Mouse (Mus musculus) G1E (cell line): Measurements from ENCODE around the gene Acot5. TPM values are rescaled to one million over a fixed set of nuclear protein-coding genes. Genes with fewer than 3 reads are reported as not detected.
"Not testable (repeated sequence)": the region's sequence is repeated elsewhere in the genome, so short reads cannot be mapped to it uniquely, and the experiment has no call there.

Experiments used
- ATAC-seq: 2 replicates; pipeline ENCODE4 v1.8.0; 2016; ENCODE audit warnings: mild to moderate bottlenecking; ENCODE audit not compliant: insufficient number of reproducible peaks, poor library complexity, low FRiP score, severe bottlenecking; ENCODE audit errors: extremely low read depth
- DNase-seq: peaks from one replicate; pipeline ENCODE4 v3.0.0; 2012; ENCODE audit warnings: low spot score
- H3K27me3 ChIP-seq: 2 replicates; pipeline ENCODE4 v1.6.1; 2012; ENCODE audit warnings: mild to moderate bottlenecking, low read length, inconsistent platforms; ENCODE audit not compliant: insufficient read depth
- H3K36me3 ChIP-seq: replicated peaks from 2 replicates; pipeline ENCODE3; 2012; ENCODE audit warnings: mild to moderate bottlenecking, inconsistent platforms
- H3K4me1 ChIP-seq: 2 replicates; pipeline ENCODE4 v1.6.1; 2012; ENCODE audit warnings: low read depth, low read length, inconsistent platforms, mixed read lengths; ENCODE audit not compliant: insufficient read depth
- H3K4me3 ChIP-seq: 2 replicates; pipeline ENCODE4 v1.5.1; 2012; ENCODE audit warnings: low read depth, mild to moderate bottlenecking, inconsistent platforms, low read length, moderate library complexity, mixed read lengths
- H3K9me3 ChIP-seq: replicated peaks from 2 replicates; pipeline ENCODE4 v1.6.1; 2012; ENCODE audit warnings: inconsistent platforms
- CTCF ChIP-seq: IDR thresholded peaks from 2 replicates; pipeline ENCODE4 v1.5.1; 2012; ENCODE audit warnings: low read depth, low read length, inconsistent platforms, mixed read lengths
- GATA1 ChIP-seq: IDR thresholded peaks from 2 replicates; pipeline ENCODE4 v1.6.1; 2012; ENCODE audit warnings: borderline replicate concordance, low read length, inconsistent platforms, mixed read lengths
- GATA2 ChIP-seq: IDR thresholded peaks from 2 replicates; pipeline ENCODE4 v1.6.1; 2012; ENCODE audit warnings: low read depth, low read length, inconsistent platforms, borderline replicate concordance
- POLR2AphosphoS5 ChIP-seq: IDR thresholded peaks from 2 replicates; pipeline ENCODE4 v1.6.1; 2012; ENCODE audit warnings: low read depth, low read length, inconsistent platforms; ENCODE audit not compliant: insufficient replicate concordance
- TAL1 ChIP-seq: conservative IDR thresholded peaks from 2 replicates; pipeline ENCODE4 v1.6.1; 2012; ENCODE audit warnings: low read depth, low read length, inconsistent platforms, mixed read lengths
- polyA plus RNA-seq: library from polyadenylated mRNA; stranded (reverse); fragments of >175 nt; gene quantifications from 2 replicates; pipeline ENCODE4 v1.2.3, GENCODE M21; 2012
- total RNA-seq, 2 experiments: library from RNA; stranded (forward) in 1 of 2; stranded (reverse) in 1 of 2; fragments of 200-1000 nt in 1 of 2; fragments of >200 nt in 1 of 2; fragmentation: Nextera tagmentation in 1 of 2; gene quantifications; 2 replicates each; pipeline ENCODE4 v1.2.3; 2014 to 2017

Acot5 gene
- total and polyA plus RNA-seq, 3 experiments = not detected

DNA sequence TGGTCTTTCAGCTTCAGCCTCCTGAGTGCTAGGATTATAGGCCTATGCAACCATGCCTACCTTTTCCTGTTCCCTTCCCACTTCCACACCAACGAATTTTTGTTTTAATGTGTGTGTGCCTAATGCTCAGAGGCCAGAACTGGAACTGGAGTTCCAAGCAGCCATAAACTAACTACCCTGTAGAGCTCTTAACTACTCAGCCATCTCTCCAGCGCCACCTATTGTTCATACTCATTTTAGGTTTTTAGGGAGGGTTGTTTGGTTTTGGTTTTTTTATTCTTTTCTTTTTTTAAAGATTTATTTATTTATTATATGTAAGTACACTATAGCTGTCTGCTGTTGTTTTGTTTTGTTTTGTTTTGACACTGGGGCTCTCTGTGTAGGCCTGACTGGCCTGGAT lies 8.2 kb upstream of the Acot5 start:
- ATAC-seq = no peak; the same call in 1 of the 2 replicates

DNA sequence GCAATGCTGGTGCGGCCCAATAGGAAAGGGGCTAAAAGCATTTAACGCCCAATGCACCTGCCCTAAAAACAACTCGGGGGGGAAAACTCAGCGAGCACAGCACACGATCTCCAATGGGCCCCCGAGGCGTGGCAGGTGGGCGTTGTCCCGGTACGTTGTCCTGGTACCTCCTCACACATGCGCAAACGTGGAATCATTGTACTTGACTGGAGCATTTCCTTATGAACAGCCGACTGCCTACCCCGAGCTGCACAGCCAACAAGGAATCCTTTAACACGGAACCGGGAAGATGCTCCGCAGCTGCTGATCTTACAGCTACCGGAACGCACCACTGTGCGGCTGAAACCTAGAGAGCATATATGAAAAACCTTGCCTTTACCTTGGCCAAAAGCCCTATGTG lies 6.8 kb upstream of the Acot5 start:
- H3K4me3 ChIP-seq = no peak overlapping the region
- peaks cover 37% of the 10 kb centered on the region for H3K27me3 ChIP-seq
- peaks cover 3% of the 10 kb centered on the region for H3K4me1 ChIP-seq
- DNase-seq (no peak), ATAC-seq (no peak)
- TF ChIP-seq GATA2 = no peak
- TF ChIP-seq CTCF = no peak
- no peak for TF ChIP-seq TAL1
- no peak for TF ChIP-seq GATA1
- no peak for TF ChIP-seq POLR2AphosphoS5
- no peaks in the 10 kb centered on the region for H3K36me3 ChIP-seq
- peaks cover 3% of the 10 kb centered on the region; the same call in 1 of the 2 replicates for H3K9me3 ChIP-seq

More for the DNA sequence above, 8.2 kb upstream of the Acot5 start:
- Histone ChIP-seq H3K4me3 (no peak overlapping the region), H3K9me3 (peaks cover 3% of the 10 kb centered on the region; the same call in 1 of the 2 replicates), H3K27me3 (peaks cover 36% of the 10 kb centered on the region), H3K36me3 (no peaks in the 10 kb centered on the region), H3K4me1 (peaks cover 3% of the 10 kb centered on the region)
- TF ChIP-seq GATA2 (no peak), CTCF (peak; percentile 38; the same call in 1 of the 2 replicates), GATA1 (no peak)
- DNase-seq = no peak

DNA sequence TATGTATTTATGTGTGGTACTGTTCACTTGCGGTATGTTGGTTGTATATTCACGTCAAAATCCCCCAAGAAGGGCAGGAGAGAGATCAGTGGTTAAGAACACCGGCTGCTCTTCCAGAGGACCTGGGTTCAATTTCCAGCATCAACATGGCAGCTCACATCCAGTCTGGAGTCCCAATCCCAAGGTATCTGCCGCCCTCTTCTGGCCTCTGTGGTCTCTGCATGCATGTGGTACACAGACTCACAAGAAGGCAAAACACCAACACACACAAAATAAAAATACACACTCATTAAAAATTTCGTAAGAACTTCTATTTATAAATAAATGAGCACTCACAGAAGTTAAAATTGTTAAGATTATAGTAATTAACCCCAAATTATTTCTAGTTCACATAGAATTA lies 5.9 kb upstream of the Acot5 start:
- H3K4me3 ChIP-seq = no peak overlapping the region
- H3K27me3 ChIP-seq = peaks cover 38% of the 10 kb centered on the region
- TF ChIP-seq GATA2 = no peak
- TF ChIP-seq GATA1 = no peak
- no peak for TF ChIP-seq TAL1
- TF ChIP-seq CTCF = no peak
- TF ChIP-seq POLR2AphosphoS5 = no peak
- no peaks in the 10 kb centered on the region for H3K36me3 ChIP-seq
- H3K4me1 ChIP-seq = peaks cover 3% of the 10 kb centered on the region
- peaks cover 3% of the 10 kb centered on the region; the same call in 1 of the 2 replicates for H3K9me3 ChIP-seq
- DNase-seq (no peak), ATAC-seq (no peak)

DNA sequence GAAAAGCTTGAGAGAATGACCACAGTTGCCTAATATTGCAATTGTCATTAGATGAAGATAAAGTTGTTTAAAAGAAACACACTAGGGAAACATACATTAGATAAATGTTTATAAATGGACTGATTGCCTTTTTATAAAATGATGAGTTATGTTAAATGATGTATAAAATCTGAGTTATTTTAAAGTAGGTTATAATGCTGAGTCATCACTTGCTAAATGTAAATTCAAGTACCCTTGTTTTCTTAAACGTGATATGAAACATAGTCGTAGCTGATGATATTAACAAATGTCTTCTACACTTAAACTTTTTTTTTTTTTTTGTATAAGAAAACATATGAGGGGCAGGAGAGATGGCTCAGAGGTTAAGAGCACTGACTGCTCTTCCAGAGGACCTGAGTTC lies 5.3 kb upstream of the Acot5 start:
- H3K4me1 ChIP-seq = peaks cover 3% of the 10 kb centered on the region
- TF ChIP-seq TAL1 = no peak
- TF ChIP-seq GATA1 = no peak
- TF ChIP-seq CTCF = no peak
- no peak for TF ChIP-seq POLR2AphosphoS5
- no peak for TF ChIP-seq GATA2
- no peak overlapping the region for H3K4me3 ChIP-seq
- peaks cover 3% of the 10 kb centered on the region; the same call in 1 of the 2 replicates for H3K9me3 ChIP-seq
- no peak for ATAC-seq
- H3K36me3 ChIP-seq = no peaks in the 10 kb centered on the region
- DNase-seq = no peak
- H3K27me3 ChIP-seq = peaks cover 36% of the 10 kb centered on the region

DNA sequence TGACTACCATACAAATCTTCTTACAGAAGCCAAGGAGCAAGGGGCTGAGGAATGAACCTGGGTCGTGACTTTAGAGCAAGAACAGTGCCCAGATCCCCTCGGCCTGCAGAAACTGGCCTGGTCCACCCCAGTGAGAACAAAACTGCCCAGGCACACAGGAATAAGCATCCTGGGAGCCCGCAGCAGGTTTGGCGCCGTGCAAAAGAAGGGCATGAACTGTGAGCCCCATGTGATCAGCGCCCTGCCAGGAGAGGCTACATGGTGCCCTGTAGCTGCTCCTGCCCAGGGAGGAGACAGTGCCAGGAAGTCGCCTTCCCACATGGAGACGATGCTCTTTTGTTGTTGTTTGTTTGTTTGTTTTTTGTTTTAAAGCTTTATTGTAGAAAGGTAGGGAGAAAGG lies 4.5 kb upstream of the Acot5 start:
- H3K36me3 ChIP-seq = no peaks in the 10 kb centered on the region
- H3K9me3 ChIP-seq = peaks cover 3% of the 10 kb centered on the region; the same call in 1 of the 2 replicates
- ATAC-seq = no peak
- H3K27me3 ChIP-seq = peaks cover 37% of the 10 kb centered on the region
- peaks cover 3% of the 10 kb centered on the region for H3K4me1 ChIP-seq
- H3K4me3 ChIP-seq = no peak overlapping the region
- TF ChIP-seq CTCF (no peak), GATA1 (no peak), POLR2AphosphoS5 (no peak), GATA2 (no peak), TAL1 (no peak)
- no peak for DNase-seq

DNA sequence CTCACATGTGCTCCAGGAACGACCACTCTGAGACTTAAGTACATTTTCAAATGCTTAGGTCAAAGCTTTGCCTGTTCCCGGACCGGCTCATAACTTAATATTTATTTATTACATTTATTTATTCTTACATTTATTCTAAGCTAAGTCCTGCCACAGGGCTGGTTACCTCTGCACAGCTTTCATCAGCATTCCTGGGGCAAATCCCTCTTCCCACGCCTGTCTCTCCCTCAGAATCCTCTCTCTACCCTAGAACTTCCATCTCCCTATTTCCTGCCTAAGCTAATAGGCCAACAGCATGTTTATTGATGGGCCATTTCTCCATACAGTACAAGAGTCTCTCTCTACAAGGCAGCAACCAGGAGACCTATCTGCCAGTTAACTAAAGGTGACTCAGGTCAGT lies 1.4 kb upstream of the Acot5 start:
- Histone ChIP-seq H3K4me1 (no peaks in the 10 kb centered on the region), H3K27me3 (peaks cover 33% of the 10 kb centered on the region), H3K4me3 (no peak overlapping the region), H3K36me3 (no peaks in the 10 kb centered on the region), H3K9me3 (peaks cover 3% of the 10 kb centered on the region; the same call in 1 of the 2 replicates)
- DNase-seq (no peak), ATAC-seq (no peak)
- TF ChIP-seq GATA1 = no peak
- no peak for TF ChIP-seq TAL1
- no peak for TF ChIP-seq CTCF
- TF ChIP-seq POLR2AphosphoS5 = no peak
- TF ChIP-seq GATA2 = no peak

DNA sequence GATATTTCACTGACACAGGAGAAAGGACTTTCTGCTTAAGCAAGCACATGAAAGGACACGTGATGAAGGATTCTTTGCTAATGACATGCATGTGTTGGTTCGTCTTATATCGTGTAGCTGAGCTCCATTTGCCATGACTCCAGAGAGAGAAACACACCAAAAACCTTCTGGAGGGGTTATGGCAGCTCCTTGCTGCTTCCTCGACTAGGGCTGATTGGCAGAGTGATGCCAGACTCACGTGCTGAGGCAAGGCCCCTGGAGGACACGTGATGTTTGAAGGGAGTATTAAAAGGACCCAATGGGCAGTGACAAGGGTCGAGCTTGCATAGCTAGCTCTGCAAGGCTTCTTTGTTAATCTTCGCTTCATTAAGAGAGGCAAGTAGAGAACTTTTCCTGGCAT lies 829 bp upstream of the Acot5 start:
- TF ChIP-seq CTCF (no peak), GATA2 (no peak), GATA1 (no peak), TAL1 (no peak), POLR2AphosphoS5 (no peak)
- ATAC-seq (no peak), DNase-seq (no peak)
- Histone ChIP-seq H3K4me1 (no peaks in the 10 kb centered on the region), H3K27me3 (peaks cover 33% of the 10 kb centered on the region), H3K9me3 (no peaks in the 10 kb centered on the region), H3K36me3 (no peaks in the 10 kb centered on the region), H3K4me3 (no peak overlapping the region)

DNA sequence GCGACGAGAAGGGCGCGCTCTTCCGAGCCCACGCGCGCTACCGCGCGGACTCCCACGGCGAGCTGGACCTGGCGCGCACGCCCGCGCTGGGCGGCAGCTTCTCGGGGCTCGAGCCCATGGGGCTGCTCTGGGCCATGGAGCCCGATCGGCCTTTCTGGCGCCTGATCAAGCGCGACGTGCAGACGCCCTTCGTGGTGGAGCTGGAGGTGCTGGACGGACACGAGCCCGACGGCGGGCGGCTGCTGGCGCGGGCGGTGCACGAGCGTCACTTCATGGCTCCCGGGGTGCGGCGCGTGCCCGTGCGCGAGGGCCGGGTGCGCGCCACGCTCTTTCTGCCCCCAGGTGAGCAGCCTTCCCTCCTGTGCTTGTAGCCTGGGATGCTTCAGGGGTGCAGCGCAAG lies 457 bp downstream of the Acot5 start:
- peaks cover 32% of the 10 kb centered on the region for H3K27me3 ChIP-seq
- DNase-seq, H3K4me3 ChIP-seq, H3K4me1 ChIP-seq, H3K36me3 ChIP-seq, H3K9me3 ChIP-seq, ATAC-seq: not testable (repeated sequence)
